Mouse (Mus musculus): ENCODE results near the gene Daam1.

GRCm38 (mm10) chr12:72038866-72039265 is 208.0 kb downstream of the Daam1 start:
- TF ChIP-seq EP300 (IDR thresholded peaks at IDR 0.05) = no peak
- TF ChIP-seq CTCF (IDR thresholded peaks at IDR 0.05) = no peak

Data from lung, postnatal 0 days (tissue).